Mouse (Mus musculus) liver, postnatal 0 days (tissue): ENCODE results near the gene Kif26b. TPM values are rescaled to one million over a fixed set of nuclear protein-coding genes. Genes with fewer than 3 reads are reported as not detected.
A peak's percentile ranks its signal among the peaks of the same experiment; 100 is the strongest.

Experiments used
- ATAC-seq: fragments of 200-750 bp; cut with Nextera tagmentation; 2 replicates; pipeline ENCODE4 v1.8.0; 2017; ENCODE audit warnings: mild to moderate bottlenecking, moderate library complexity
- DNase-seq: peaks from one replicate; pipeline ENCODE4 v3.0.0-alpha.2; 2016
- H3K27ac ChIP-seq: fragments of 300-500 bp; sonication (generic); 2 replicates; pipeline ENCODE4 v1.5.1; 2014; ENCODE audit warnings: antibody characterized with exemption, moderate library complexity, mild to moderate bottlenecking, low read depth
- H3K27me3 ChIP-seq: fragments of 300-500 bp; sonication (generic); 2 replicates; pipeline ENCODE4 v1.6.1; 2014; ENCODE audit warnings: low read length, control low read depth, mixed read lengths; ENCODE audit not compliant: insufficient read depth
- H3K36me3 ChIP-seq: fragments of 300-500 bp; sonication (generic); replicated peaks from 2 replicates; pipeline ENCODE4 v1.6.1; 2014; ENCODE audit warnings: mild to moderate bottlenecking, control low read depth, low read length, moderate library complexity, mixed read lengths; ENCODE audit not compliant: insufficient read depth
- H3K4me1 ChIP-seq: fragments of 300-500 bp; sonication (generic); 2 replicates; pipeline ENCODE4 v1.6.1; 2014; ENCODE audit warnings: antibody characterized with exemption, mild to moderate bottlenecking, control low read depth; ENCODE audit not compliant: insufficient read depth
- H3K4me2 ChIP-seq: fragments of 300-500 bp; sonication (generic); 2 replicates; pipeline ENCODE4 v1.6.1; 2014; ENCODE audit warnings: low read depth, mild to moderate bottlenecking, low read length, moderate library complexity, mixed read lengths
- H3K4me3 ChIP-seq: fragments of 300-500 bp; sonication (generic); 2 replicates; pipeline ENCODE4 v1.5.1; 2014; ENCODE audit warnings: low read depth, low read length
- H3K9ac ChIP-seq: fragments of 300-500 bp; sonication (generic); replicated peaks from 2 replicates; pipeline ENCODE4 v1.6.1; 2014; ENCODE audit warnings: mild to moderate bottlenecking, moderate library complexity
- H3K9me3 ChIP-seq: fragments of 300-500 bp; sonication (generic); 2 replicates; pipeline ENCODE4 v1.6.1; 2016; ENCODE audit warnings: mild to moderate bottlenecking, control low read depth, low read length, mixed read lengths
- CTCF ChIP-seq: sonication (generic); IDR thresholded peaks from 2 replicates; pipeline ENCODE4 v1.5.1; 2016; ENCODE audit warnings: antibody characterized with exemption, low read depth
- EP300 ChIP-seq: IDR thresholded peaks from 2 replicates; pipeline ENCODE4 v1.6.1; 2016; ENCODE audit warnings: antibody characterized with exemption, low read depth, mild to moderate bottlenecking
- WGBS: fragments of 180-500 bp; shearing (Covaris S2); extraction: QIAGEN DNeasy Blood & Tissue Kit; methylation state at CpG from one replicate; pipeline ENCODE4 v1.1.7; 2014; ENCODE audit not compliant: insufficient replicate concordance; 5-methylcytosine and 5-hydroxymethylcytosine counted together
- polyA plus RNA-seq: library from polyadenylated mRNA; unstranded; fragments of >200 nt; fragmentation: Nextera tagmentation; extraction: Ambion mirVana; gene quantifications from 2 replicates; pipeline ENCODE4 v1.2.1, GENCODE M21; 2015

Gene Kif26b
- polyA plus RNA-seq, 1 experiment from 2014 or later = 0.02 TPM

- no peaks in the 10 kb centered on the region for H3K36me3 ChIP-seq
- DNase-seq = no peak
- no peak overlapping the region for H3K9ac ChIP-seq
- no peak overlapping the region for H3K4me2 ChIP-seq
- H3K9me3 ChIP-seq = no peaks in the 10 kb centered on the region
- TF ChIP-seq CTCF = no peak
- TF ChIP-seq EP300 = no peak
- no peaks in the 10 kb centered on the region for H3K4me1 ChIP-seq
- no peak overlapping the region for H3K27ac ChIP-seq
- WGBS = 76% methylated on average over 4 of the region's 4 CpGs
- no peaks in the 10 kb centered on the region for H3K27me3 ChIP-seq
- no peak for ATAC-seq
- no peak overlapping the region for H3K4me3 ChIP-seq
Observed at GRCm38 (mm10) chr1:178958641-178959040, 429.7 kb downstream of the Kif26b start.

GRCm38 (mm10) chr1:178960015-178960559 lies 431.2 kb downstream of the Kif26b start:
- TF ChIP-seq CTCF (peak; percentile 80), EP300 (no peak)
- H3K9ac ChIP-seq = no peak overlapping the region
- no peak overlapping the region for H3K4me3 ChIP-seq
- no peak for ATAC-seq
- no peak overlapping the region for H3K4me2 ChIP-seq
- no peaks in the 10 kb centered on the region for H3K36me3 ChIP-seq
- DNase-seq = peak; percentile 74
- WGBS = 54% methylated on average over 7 of the region's 7 CpGs
- H3K9me3 ChIP-seq = no peaks in the 10 kb centered on the region
- no peak overlapping the region for H3K27ac ChIP-seq
- no peaks in the 10 kb centered on the region for H3K4me1 ChIP-seq
- H3K27me3 ChIP-seq = no peaks in the 10 kb centered on the region

DNA sequence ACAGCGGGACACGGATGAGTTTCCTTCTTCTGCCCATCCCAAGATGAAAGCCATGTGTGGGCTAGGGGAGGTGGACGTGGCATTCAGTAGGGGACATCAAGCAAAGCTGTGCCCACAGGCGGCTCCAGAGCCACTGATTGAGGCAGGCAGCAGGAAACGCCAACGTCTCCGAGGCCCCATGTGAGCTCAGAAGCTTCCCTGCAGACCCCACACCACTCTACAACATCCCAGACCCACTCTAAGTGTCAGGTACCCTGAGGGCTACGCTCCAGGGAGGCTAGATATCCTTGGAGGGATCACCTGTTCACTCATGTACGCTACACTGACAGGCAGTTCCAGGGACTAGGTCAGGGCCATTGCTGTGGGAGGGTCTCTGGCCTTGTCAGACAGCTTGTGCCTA lies 432.7 kb downstream of the Kif26b start:
- ATAC-seq = no peak
- TF ChIP-seq CTCF = no peak
- TF ChIP-seq EP300 = no peak
- Histone ChIP-seq H3K27me3 (no peaks in the 10 kb centered on the region), H3K36me3 (no peaks in the 10 kb centered on the region), H3K4me2 (no peak overlapping the region), H3K27ac (no peak overlapping the region), H3K9me3 (no peaks in the 10 kb centered on the region), H3K9ac (no peak overlapping the region), H3K4me1 (no peaks in the 10 kb centered on the region), H3K4me3 (no peak overlapping the region)
- 81% methylated on average over 9 of the region's 9 CpGs for WGBS
- DNase-seq = no peak

DNA sequence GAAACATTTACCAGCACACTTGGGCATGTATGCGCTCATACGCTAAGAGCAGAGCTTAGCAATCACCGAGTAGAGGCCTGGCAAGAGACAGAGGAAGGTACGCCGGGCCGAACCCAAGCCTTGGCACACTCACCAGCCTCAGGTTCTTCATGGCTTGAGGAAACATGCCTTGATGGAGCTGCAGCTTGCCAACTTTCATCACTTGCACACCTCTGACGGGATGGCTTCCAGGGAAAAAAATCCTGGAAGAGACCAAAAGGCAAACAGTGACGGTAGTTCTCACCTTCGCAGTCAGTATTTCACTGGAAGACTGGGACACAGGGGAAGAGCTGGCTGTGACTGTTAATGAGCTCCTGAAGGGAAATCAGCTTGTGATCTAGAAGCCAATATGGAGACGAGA lies 443.1 kb downstream of the Kif26b start:
- ATAC-seq (no peak), DNase-seq (no peak)
- Histone ChIP-seq H3K4me3 (no peak overlapping the region), H3K4me1 (no peaks in the 10 kb centered on the region), H3K27me3 (no peaks in the 10 kb centered on the region), H3K27ac (no peak overlapping the region), H3K36me3 (no peaks in the 10 kb centered on the region), H3K4me2 (no peak overlapping the region), H3K9ac (no peak overlapping the region), H3K9me3 (no peaks in the 10 kb centered on the region)
- TF ChIP-seq EP300 (no peak), CTCF (no peak)
- WGBS = 90% methylated on average over 10 of the region's 10 CpGs

DNA sequence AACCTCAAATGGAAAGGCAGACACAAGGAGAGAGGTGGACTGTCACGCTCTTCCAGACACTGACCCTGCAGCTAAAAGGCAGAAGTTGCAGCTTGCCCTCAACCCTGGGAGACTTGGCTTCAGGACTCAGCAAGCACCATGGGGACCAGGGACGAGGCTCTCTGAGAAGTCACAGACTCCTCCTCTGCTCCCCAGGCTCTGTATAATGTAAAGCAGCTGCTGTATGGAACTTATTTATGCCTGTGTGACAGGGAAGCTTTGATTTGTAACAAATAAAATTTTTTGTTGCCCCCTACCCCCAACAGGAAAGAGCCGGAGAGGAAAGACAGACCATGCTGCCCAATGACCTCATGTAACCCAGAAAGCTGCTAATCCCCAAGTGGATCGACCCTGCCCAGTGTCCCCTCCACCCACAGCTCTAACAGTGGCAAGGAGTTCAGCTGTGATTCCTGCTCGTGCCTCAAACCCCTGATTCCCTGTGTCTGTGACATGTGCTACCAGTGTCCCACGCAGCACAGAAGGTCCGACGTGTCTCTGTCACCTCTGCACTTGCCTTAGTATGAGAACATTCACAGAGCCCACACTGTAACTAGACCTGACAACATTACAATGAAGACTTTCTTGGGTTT lies 449.8 kb downstream of the Kif26b start:
- ATAC-seq (no peak), DNase-seq (no peak)
- no peak overlapping the region for H3K4me2 ChIP-seq
- no peak overlapping the region for H3K9ac ChIP-seq
- H3K27ac ChIP-seq = no peak overlapping the region
- H3K27me3 ChIP-seq = no peaks in the 10 kb centered on the region
- H3K9me3 ChIP-seq = no peaks in the 10 kb centered on the region
- TF ChIP-seq EP300 (no peak), CTCF (no peak)
- H3K4me1 ChIP-seq = 0 out of 2 replicates have a peak, but pooled peaks cover 3% of the 10 kb centered on the region
- no peaks in the 10 kb centered on the region for H3K36me3 ChIP-seq
- H3K4me3 ChIP-seq = no peak overlapping the region
- 75% methylated on average over 8 of the region's 8 CpGs for WGBS

DNA sequence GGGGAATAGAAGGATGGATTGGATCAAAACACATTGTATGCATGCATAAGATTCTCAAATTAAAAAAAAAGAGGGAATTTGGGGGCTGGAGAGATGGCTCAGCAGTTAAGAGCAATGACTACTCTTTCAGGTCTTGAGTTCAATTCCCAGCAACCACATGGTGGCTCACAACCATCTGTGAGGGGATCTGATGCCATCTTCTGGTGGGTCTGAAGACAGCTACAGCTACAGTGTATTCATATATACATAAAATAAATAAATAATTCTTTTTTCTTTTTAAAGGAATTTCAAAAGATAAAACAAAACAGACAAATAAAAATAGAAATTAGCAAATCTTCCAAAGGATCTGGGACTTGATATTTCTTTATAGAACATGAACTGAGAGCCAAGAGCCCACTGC lies 451.3 kb downstream of the Kif26b start:
- H3K9me3 ChIP-seq = no peaks in the 10 kb centered on the region
- no peaks in the 10 kb centered on the region for H3K27me3 ChIP-seq
- 0 out of 2 replicates have a peak, but pooled peaks cover 3% of the 10 kb centered on the region for H3K4me1 ChIP-seq
- ATAC-seq (no peak), DNase-seq (no peak)
- no peak overlapping the region for H3K4me2 ChIP-seq
- no peak overlapping the region for H3K27ac ChIP-seq
- no peaks in the 10 kb centered on the region for H3K36me3 ChIP-seq
- no peak overlapping the region for H3K9ac ChIP-seq
- TF ChIP-seq CTCF = no peak
- no peak for TF ChIP-seq EP300
- H3K4me3 ChIP-seq = no peak overlapping the region

DNA sequence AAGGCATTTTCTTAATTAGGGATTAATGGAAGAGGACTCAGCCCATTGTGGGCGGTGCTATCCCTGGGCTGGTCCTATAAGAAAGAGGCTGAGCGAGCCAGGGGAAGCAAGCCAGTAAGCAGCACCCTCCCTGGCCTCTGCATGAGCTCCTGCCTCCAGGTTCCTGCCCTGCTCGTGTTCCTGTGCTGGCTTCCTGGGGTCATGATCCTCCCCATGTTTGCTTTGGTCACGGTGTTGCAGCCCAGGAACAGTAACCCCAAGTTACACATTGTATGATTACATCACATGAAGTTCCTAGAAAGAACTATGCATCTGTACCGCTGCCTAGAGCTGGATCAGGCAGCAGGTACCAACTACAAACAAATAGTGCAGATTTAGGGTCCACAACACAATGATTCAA lies 452.7 kb downstream of the Kif26b start:
- H3K36me3 ChIP-seq = no peaks in the 10 kb centered on the region
- H3K27me3 ChIP-seq = no peaks in the 10 kb centered on the region
- no peak overlapping the region for H3K9ac ChIP-seq
- no peak overlapping the region for H3K4me2 ChIP-seq
- H3K4me1 ChIP-seq = 0 out of 2 replicates have a peak, but pooled peaks cover 3% of the 10 kb centered on the region
- no peak overlapping the region for H3K4me3 ChIP-seq
- H3K9me3 ChIP-seq = no peaks in the 10 kb centered on the region
- DNase-seq (no peak), ATAC-seq (peak; percentile 58)
- TF ChIP-seq CTCF (no peak), EP300 (no peak)
- WGBS = 57% methylated on average over 5 of the region's 5 CpGs
- no peak overlapping the region for H3K27ac ChIP-seq
